Mouse (Mus musculus) cerebellum, adult 2 months (tissue): ENCODE measurements around the gene Def8.

ENCODE experiments used
- CTCF ChIP-seq: fragments of 200-500 bp; IDR thresholded peaks from 2 replicates; pipeline ENCODE4 v1.5.1; 2011; ENCODE audit warnings: low read depth, mild to moderate bottlenecking, control low read depth, low read length, moderate library complexity, borderline replicate concordance; ENCODE audit not compliant: insufficient read depth
- POLR2A ChIP-seq: fragments of 200-500 bp; IDR thresholded peaks from 2 replicates; pipeline ENCODE4 v1.6.1; 2011; ENCODE audit warnings: low read length, control low read depth, borderline replicate concordance; ENCODE audit not compliant: insufficient read depth

- TF ChIP-seq CTCF (no peak), POLR2A (no peak)
Observed at GRCm38 (mm10) chr8:123382516-123382915, 40.8 kb upstream of the Def8 start.
